Mouse (Mus musculus) spleen, adult 2 months (tissue): ENCODE results near the gene Polr3e.

ENCODE experiments used
- CTCF ChIP-seq: fragments of 200-500 bp; IDR thresholded peaks from 2 replicates; pipeline ENCODE4 v1.5.1; 2011; ENCODE audit warnings: mild to moderate bottlenecking, inconsistent platforms; ENCODE audit not compliant: insufficient read depth, insufficient read length, insufficient replicate concordance; ENCODE audit errors: extremely low read depth
- POLR2A ChIP-seq: fragments of 200-500 bp; IDR thresholded peaks from 2 replicates; pipeline ENCODE4 v1.6.1; 2011; ENCODE audit warnings: low read depth, low read length, inconsistent platforms

DNA sequence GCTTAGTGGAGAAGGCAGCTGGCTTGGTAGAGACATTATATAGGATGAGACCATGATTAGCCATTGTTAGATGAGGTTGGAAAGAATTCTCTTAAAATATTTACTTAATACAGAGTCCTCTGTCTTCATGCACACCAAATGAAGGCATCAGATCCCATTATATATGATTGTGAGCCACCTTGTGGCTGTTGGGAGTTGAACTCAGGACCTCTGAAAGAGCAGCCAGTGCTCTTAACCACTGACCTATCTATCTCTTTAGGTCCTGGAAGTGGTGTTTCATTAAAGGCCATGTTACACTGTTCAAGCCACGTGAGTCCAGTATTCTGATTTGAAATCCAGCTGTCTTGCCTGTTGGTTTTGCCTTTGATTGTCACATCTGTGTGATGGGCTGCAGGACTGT is 4.2 kb upstream of the Polr3e start:
- no peak for TF ChIP-seq POLR2A
- no peak for TF ChIP-seq CTCF
